Mouse (Mus musculus) left cerebral cortex, adult 2 months (tissue): Measurements from ENCODE around the gene Ssc4d. TPM values are rescaled to one million over a fixed set of nuclear protein-coding genes. Genes with fewer than 3 reads are reported as not detected.

Experiments used
- DNase-seq, 2 experiments: peaks; one replicate each; pipeline ENCODE4 v3.0.0; 2021 to 2022; ENCODE audit warnings: low spot score in 2 of 2, mixed read lengths in 1 of 2; ENCODE audit errors: extremely low spot score in 1 of 2
- H3K27ac ChIP-seq: fragments of 200-600 bp; 2 replicates; pipeline ENCODE4 v1.8.1; 2022
- H3K4me3 ChIP-seq: fragments of 200-600 bp; 2 replicates; pipeline ENCODE4 v1.8.1; 2022
- CTCF ChIP-seq: fragments of 200-600 bp; IDR thresholded peaks from 2 replicates; pipeline ENCODE4 v1.8.1; 2022; ENCODE audit warnings: antibody characterized with exemption, mild to moderate bottlenecking, moderate library complexity
- intact Hi-C: fragments of 180-260 bp; cut with DNase I; formaldehyde crosslinking; loops from one replicate; pipeline ENCODE4 v1.15.1; 2025
- total RNA-seq, 2 experiments: library from RNA; stranded (reverse); gene quantifications; 2 replicates each; pipeline ENCODE4 v1.2.3; 2021

The Ssc4d gene
- total RNA-seq, 2 experiments from 2014 or later, result 1.3 to 1.5 TPM

- peak; percentile 88 to 89 for DNase-seq
- H3K4me3 ChIP-seq, result peak within 1 kb of the TSS; percentile 81
- intact Hi-C loops, result no loop called here
- TF ChIP-seq CTCF, result peak; percentile 40
- peak within 1 kb of the TSS; percentile 85 for H3K27ac ChIP-seq
Measured at GRCm38 (mm10) chr5:135994725-135995687, 20.7 kb upstream of the Ssc4d start, which contains the start of gene Dtx2. Gene Dtx2, plus strand, starts transcription at chr5:135994800.

GRCm38 (mm10) chr5:135994335-135994724, 20.0 kb upstream of the Ssc4d start:
- DNase-seq, result no peak
- intact Hi-C loops, result no loop called here
- no peak for TF ChIP-seq CTCF
- H3K4me3 ChIP-seq, result peak overlapping the region; percentile 81
- H3K27ac ChIP-seq, result no peak overlapping the region

GRCm38 (mm10) chr5:135993381-135993965, 19.1 kb upstream of the Ssc4d start:
- intact Hi-C loops, result no loop called here
- Histone ChIP-seq H3K27ac (no peak overlapping the region), H3K4me3 (no peak overlapping the region)
- DNase-seq, result no peak
- no peak for TF ChIP-seq CTCF

GRCm38 (mm10) chr5:135990601-135991000, 16.3 kb upstream of the Ssc4d start:
- no peak for DNase-seq
- no peak overlapping the region for H3K4me3 ChIP-seq
- no peak for TF ChIP-seq CTCF
- intact Hi-C loops, result no loop called here
- H3K27ac ChIP-seq, result no peak overlapping the region

GRCm38 (mm10) chr5:135987248-135987647, 12.9 kb upstream of the Ssc4d start:
- no peak for DNase-seq
- intact Hi-C loops, result no loop called here
- no peak overlapping the region for H3K27ac ChIP-seq
- TF ChIP-seq CTCF, result peak; percentile 52
- no peak overlapping the region for H3K4me3 ChIP-seq

GRCm38 (mm10) chr5:135984546-135985044, 10.3 kb upstream of the Ssc4d start:
- H3K27ac ChIP-seq, result no peak overlapping the region
- no peak overlapping the region for H3K4me3 ChIP-seq
- no peak for DNase-seq
- TF ChIP-seq CTCF, result no peak
- intact Hi-C loops, result loop anchor here (5.0 kb wide), 1 partner anchor 203 kb away; no protein-coding TSS in a partner anchor

- intact Hi-C loops, result loop anchor here (1.0 to 5.0 kb wide), 2 partner anchors 80 to 205 kb away; no protein-coding TSS in a partner anchor
- Histone ChIP-seq H3K4me3 (no peak overlapping the region), H3K27ac (no peak overlapping the region)
- peak; percentile 81 for TF ChIP-seq CTCF
- no peak for DNase-seq
Measured at GRCm38 (mm10) chr5:135982398-135982797, 8.1 kb upstream of the Ssc4d start.

- no peak for TF ChIP-seq CTCF
- Histone ChIP-seq H3K27ac (no peak within 1 kb of the TSS), H3K4me3 (no peak within 1 kb of the TSS)
- no peak for DNase-seq
- intact Hi-C loops, result loop anchor here (5.0 kb wide), 1 partner anchor 207 kb away; no protein-coding TSS in a partner anchor
Measured at GRCm38 (mm10) chr5:135979904-135980303, 5.6 kb upstream of the Ssc4d start, which contains the start of gene Zp3. Gene Zp3, plus strand, starts transcription at chr5:135980099.

GRCm38 (mm10) chr5:135979381-135979780, 5.0 kb upstream of the Ssc4d start:
- Histone ChIP-seq H3K4me3 (no peak overlapping the region), H3K27ac (no peak overlapping the region)
- TF ChIP-seq CTCF, result no peak
- intact Hi-C loops, result no loop called here
- DNase-seq, result no peak

- DNase-seq, result no peak
- TF ChIP-seq CTCF, result no peak
- intact Hi-C loops, result no loop called here
- Histone ChIP-seq H3K4me3 (no peak overlapping the region), H3K27ac (no peak overlapping the region)
Measured at GRCm38 (mm10) chr5:135975893-135976668, 1.8 kb upstream of the Ssc4d start.

GRCm38 (mm10) chr5:135971876-135972275, 2.5 kb downstream of the Ssc4d start:
- DNase-seq, result no peak
- intact Hi-C loops, result no loop called here
- Histone ChIP-seq H3K27ac (no peak overlapping the region), H3K4me3 (no peak overlapping the region)
- no peak for TF ChIP-seq CTCF
